8 mouse cellular contexts compared by ENCODE assay signal in genomic region chr10:5921031-5921551, GRCm38 (mm10). TPM values are rescaled to one million over a fixed set of nuclear protein-coding genes. Genes with fewer than 3 reads are reported as not detected.
DNase-seq lines count a peak whose midpoint lies in the region; ATAC-seq and TF ChIP-seq lines count a peak whose summit lies in the region.

No protein-coding gene starts in this region.

- no peaks in the 10 kb centered on the region for H3K27me3 ChIP-seq in forebrain, embryonic 14.5 days (replicated peaks; ENCODE audit: control insufficient read depth, insufficient read depth, low read length)
- 0 out of 2 replicates have a peak, but pooled peaks cover 8% of the 10 kb centered on the region for H3K27me3 ChIP-seq in midbrain, embryonic 12.5 days
- no peaks in the 10 kb centered on the region for H3K27me3 ChIP-seq in stomach, postnatal 0 days (ENCODE audit: control insufficient read depth, insufficient read depth, low read length)

- WGBS in forebrain, embryonic 14.5 days = 3% methylated on average over 12 of the region's 12 CpGs
- WGBS in midbrain, embryonic 12.5 days = under 1% methylated on average over 12 of the region's 12 CpGs
- WGBS in stomach, postnatal 0 days = 2% methylated on average over 12 of the region's 12 CpGs

- no peaks in the 10 kb centered on the region for H3K4me1 ChIP-seq in forebrain, embryonic 14.5 days (ENCODE audit: control insufficient read depth, insufficient read depth, low read length)
- H3K4me1 ChIP-seq in midbrain, embryonic 12.5 days = peaks cover 5% of the 10 kb centered on the region; the same call in 1 of the 2 replicates
- H3K4me1 ChIP-seq in stomach, postnatal 0 days (replicated peaks; ENCODE audit: control insufficient read depth, insufficient read depth) = no peaks in the 10 kb centered on the region

- H3K4me2 ChIP-seq in forebrain, embryonic 14.5 days (ENCODE audit: low read length) = peak overlapping the region; percentile 89
- H3K4me2 ChIP-seq in midbrain, embryonic 12.5 days (replicated peaks) = peak overlapping the region; percentile 91
- H3K4me2 ChIP-seq in stomach, postnatal 0 days (replicated peaks; ENCODE audit: low read depth) = peak overlapping the region; percentile 95

- no peaks in the 10 kb centered on the region for H3K36me3 ChIP-seq in forebrain, embryonic 14.5 days (ENCODE audit: control insufficient read depth, insufficient read depth, low read length)
- no peaks in the 10 kb centered on the region for H3K36me3 ChIP-seq in midbrain, embryonic 12.5 days
- H3K36me3 ChIP-seq in stomach, postnatal 0 days (ENCODE audit: control insufficient read depth, insufficient read depth, low read length) = no peaks in the 10 kb centered on the region

- peak overlapping the region; percentile 80 for H3K9ac ChIP-seq in forebrain, embryonic 14.5 days (ENCODE audit: low read length)
- H3K9ac ChIP-seq in midbrain, embryonic 12.5 days (replicated peaks) = peak overlapping the region; percentile 81
- peak overlapping the region; percentile 35; the same call in 1 of the 2 replicates for H3K9ac ChIP-seq in stomach, postnatal 0 days (ENCODE audit: low read length)

- DNase-seq in heart, adult 11 months = peak; percentile 88
- DNase-seq in heart, adult 8-10 months (ENCODE audit: low spot score) = no peak
- DNase-seq in forebrain, embryonic 14.5 days (ENCODE audit: low spot score) = peak; percentile 39
- peak; percentile 17 to 36 for DNase-seq in layer of hippocampus, adult 18-20 months (ENCODE audit: low spot score in 2 of 2)
- DNase-seq in stomach, postnatal 0 days (ENCODE audit: low spot score) = peak; percentile 30
- DNase-seq in thymus, postnatal 4 days = no peak

- H3K4me3 ChIP-seq in forebrain, embryonic 14.5 days (ENCODE audit: low read depth, low read length) = peak overlapping the region; percentile 72
- H3K4me3 ChIP-seq in midbrain, embryonic 12.5 days = peak overlapping the region; percentile 75
- H3K4me3 ChIP-seq in stomach, postnatal 0 days (ENCODE audit: low read depth, low read length) = peak overlapping the region; percentile 54

- TF ChIP-seq CTCF in stomach, postnatal 0 days (IDR thresholded peaks at IDR 0.05; ENCODE audit: low read depth) = no peak

- TF ChIP-seq EP300 in stomach, postnatal 0 days (optimal IDR thresholded peaks at IDR 0.05) = no peak

- H3K27ac ChIP-seq in forebrain, embryonic 14.5 days (ENCODE audit: low read depth, low read length) = no peak overlapping the region
- peak overlapping the region; percentile 58 for H3K27ac ChIP-seq in midbrain, embryonic 12.5 days (replicated peaks)
- H3K27ac ChIP-seq in stomach, postnatal 0 days (replicated peaks) = no peak overlapping the region

- no peaks in the 10 kb centered on the region for H3K9me3 ChIP-seq in forebrain, embryonic 14.5 days (replicated peaks; ENCODE audit: control insufficient read depth, low read length)
- H3K9me3 ChIP-seq in midbrain, embryonic 12.5 days = no peaks in the 10 kb centered on the region
- no peaks in the 10 kb centered on the region for H3K9me3 ChIP-seq in stomach, postnatal 0 days (ENCODE audit: control insufficient read depth, low read length)

- ATAC-seq in cerebellum, adult (ENCODE audit: insufficient number of reproducible peaks, low FRiP score, low TSS enrichment) = peak; percentile 42; the same call in 1 of the 2 replicates
- ATAC-seq in forebrain, embryonic 14.5 days = peak; percentile 19
- ATAC-seq in midbrain, embryonic 12.5 days (ENCODE audit: low FRiP score, low read depth) = peak; percentile 31
- 0 out of 2 replicates have a peak, but pooled peaks have one; percentile 45 for ATAC-seq in stomach, postnatal 0 days (ENCODE audit: low FRiP score, low TSS enrichment)

RNA-seq across cellular contexts. Expression of gene Rgs17, which starts 1.1 kb away (rescaled TPM):
- under 1 TPM; 0.47 to 0.75 (median 0.50) TPM for total RNA-seq in heart, adult 8-10 months (2022)
- polyA plus RNA-seq in forebrain, embryonic 14.5 days (2014; fragmentation: Nextera tagmentation; extraction: Ambion mirVana) = 7.6 and 11.7 TPM in 2 replicates
- total RNA-seq in layer of hippocampus, adult 18-20 months (2021) = 10 to 100 TPM; 31.0 to 34.5 TPM
- 3.7 and 4.3 TPM in 2 replicates for polyA plus RNA-seq in midbrain, embryonic 12.5 days (2016; fragmentation: Nextera tagmentation; extraction: Ambion mirVana)
- polyA plus RNA-seq in stomach, postnatal 0 days (2015; fragmentation: Nextera tagmentation; extraction: Ambion mirVana) = 2.3 and 2.6 TPM in 2 replicates

Comparison
In these comparisons a context has a peak if more than half of its experiments do, and no peak if none do; other contexts are left out.
1. DNase-seq: peak in heart, adult 11 months (single experiment), forebrain, embryonic 14.5 days (single experiment), layer of hippocampus, adult 18-20 months (2 of 2) and stomach, postnatal 0 days (single experiment); none in heart, adult 8-10 months (single experiment) and thymus, postnatal 4 days (single experiment).
2. Peak in every context shown above with its lines, with median percentiles within 50 percentile points of each other: ATAC-seq, H3K4me2 ChIP-seq, H3K4me3 ChIP-seq and H3K9ac ChIP-seq.